Mouse (Mus musculus): ENCODE results near the gene Prkcsh.

The Prkcsh gene

GRCm38 (mm10) chr9:21987592-21988342 lies 14.8 kb upstream of the Prkcsh start:
- peak; percentile 29 for DNase-seq

GRCm38 (mm10) chr9:21988421-21989101 lies 14.0 kb upstream of the Prkcsh start:
- peak; percentile 83 for DNase-seq

- peak; percentile 87 for DNase-seq
These were observed 13.1 kb upstream of the Prkcsh start, which contains the start of gene Rgl3 for GRCm38 (mm10) chr9:21989230-21990110. Rgl3 (minus strand) TSS chr9:21989446.

- no peak for DNase-seq
These were observed 10.4 kb upstream of the Prkcsh start for GRCm38 (mm10) chr9:21992227-21992626.

- no peak for DNase-seq
These were observed 6.3 kb upstream of the Prkcsh start for GRCm38 (mm10) chr9:21996178-21996867.

DNA sequence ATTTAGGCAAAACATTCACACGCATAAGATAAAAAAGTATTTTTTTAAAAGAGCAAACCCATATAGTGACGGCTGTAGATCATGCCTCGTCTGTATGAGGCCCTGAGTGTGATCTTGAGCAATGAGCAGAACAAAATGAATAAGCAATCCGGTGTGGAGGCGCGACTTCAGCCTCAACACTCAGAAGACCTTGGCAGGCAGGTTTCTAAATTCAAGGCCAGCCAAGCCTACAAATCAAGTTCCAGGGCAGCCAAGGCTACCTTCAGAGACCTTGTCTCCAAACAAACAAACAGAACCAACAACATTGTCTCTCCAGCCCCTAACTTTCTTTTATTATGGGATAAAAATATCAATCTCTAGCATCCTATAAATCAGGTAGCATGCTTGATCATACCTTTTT lies 2.3 kb upstream of the Prkcsh start:
- DNase-seq = no peak

- DNase-seq = no peak
These were observed 973 bp upstream of the Prkcsh start for GRCm38 (mm10) chr9:22001633-22002032.

GRCm38 (mm10) chr9:22003163-22003554 lies 553 bp downstream of the Prkcsh start:
- peak; percentile 54 for DNase-seq

DNA sequence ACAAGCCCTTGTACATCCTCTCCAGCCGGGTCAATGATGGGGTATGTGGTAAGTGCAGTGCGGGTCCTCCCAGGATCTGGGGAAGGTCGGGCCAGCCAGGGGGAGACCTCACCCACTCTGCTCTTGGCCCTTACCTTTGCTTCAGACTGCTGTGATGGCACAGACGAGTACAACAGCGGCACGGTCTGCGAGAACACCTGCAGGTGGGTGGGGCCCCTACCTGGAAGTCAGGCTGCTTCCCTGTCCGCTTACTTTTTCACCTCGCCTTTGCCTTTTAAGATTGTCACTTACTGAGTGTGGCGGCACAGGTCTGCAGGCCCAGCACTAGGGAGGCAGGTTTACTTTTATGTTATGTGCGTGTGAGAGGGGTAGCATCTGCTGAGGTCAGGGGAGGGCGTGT lies 1.9 kb downstream of the Prkcsh start:
- DNase-seq = no peak

GRCm38 (mm10) chr9:22011055-22011454 lies 8.4 kb downstream of the Prkcsh start:
- DNase-seq = no peak

DNA sequence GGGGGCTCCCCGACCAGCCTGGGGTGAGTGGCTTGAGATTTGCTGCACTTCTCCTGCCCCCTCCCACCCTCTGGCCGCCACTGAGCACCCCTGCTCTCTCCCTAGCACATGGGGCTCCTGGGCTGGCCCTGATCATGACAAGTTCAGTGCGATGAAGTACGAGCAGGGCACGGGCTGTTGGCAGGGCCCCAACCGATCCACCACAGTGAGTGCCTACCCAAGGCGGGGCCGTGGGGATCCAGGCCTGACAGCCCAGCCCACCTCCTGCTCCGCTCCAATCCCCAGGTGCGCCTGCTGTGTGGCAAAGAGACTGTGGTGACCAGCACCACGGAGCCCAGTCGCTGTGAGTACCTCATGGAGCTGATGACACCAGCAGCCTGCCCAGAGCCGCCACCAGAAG lies 10.1 kb downstream of the Prkcsh start:
- no peak for DNase-seq

DNA sequence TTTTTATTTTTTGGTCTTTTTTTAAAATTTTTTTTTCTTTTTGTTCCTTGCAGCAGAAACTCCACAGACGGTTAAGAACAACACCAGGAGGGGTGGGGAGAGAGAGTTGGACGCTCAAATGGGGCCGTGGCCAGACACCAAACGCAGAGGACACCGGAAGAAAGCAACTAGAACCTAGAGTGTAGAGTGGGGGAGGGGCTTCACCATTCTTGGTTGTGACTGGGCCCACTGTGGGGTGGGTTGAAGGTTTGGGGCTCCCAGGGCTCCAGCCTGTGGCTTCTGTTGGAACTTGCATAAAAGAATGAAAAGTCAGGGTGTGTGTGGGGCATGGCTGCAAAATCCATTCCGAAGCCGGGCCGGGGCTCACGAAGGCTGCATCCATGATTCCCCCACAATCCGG lies 13.6 kb downstream of the Prkcsh start:
- no peak for DNase-seq

- DNase-seq = no peak
These were observed 14.7 kb downstream of the Prkcsh start for GRCm38 (mm10) chr9:22017208-22017825.

DNA sequence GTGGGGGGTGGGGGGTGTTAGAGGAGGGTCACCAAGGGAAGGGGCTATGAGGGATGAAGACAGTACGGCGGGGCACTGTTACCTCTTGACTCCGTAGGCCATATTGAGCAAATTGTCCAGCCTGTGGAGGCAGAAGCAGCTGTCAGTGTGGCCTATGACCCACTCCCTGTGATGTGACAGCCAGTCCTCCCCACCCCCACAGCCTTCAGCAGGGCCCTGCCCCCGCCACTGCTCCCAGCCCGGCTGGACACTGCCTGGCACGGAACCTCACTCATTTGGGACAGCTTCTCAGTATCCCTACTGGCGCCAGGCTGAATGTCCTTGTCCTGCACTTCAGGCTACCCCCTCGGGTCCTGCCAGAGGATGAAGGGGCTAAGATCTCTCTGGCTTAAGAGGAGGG lies 22.0 kb downstream of the Prkcsh start:
- DNase-seq = no peak

DNA sequence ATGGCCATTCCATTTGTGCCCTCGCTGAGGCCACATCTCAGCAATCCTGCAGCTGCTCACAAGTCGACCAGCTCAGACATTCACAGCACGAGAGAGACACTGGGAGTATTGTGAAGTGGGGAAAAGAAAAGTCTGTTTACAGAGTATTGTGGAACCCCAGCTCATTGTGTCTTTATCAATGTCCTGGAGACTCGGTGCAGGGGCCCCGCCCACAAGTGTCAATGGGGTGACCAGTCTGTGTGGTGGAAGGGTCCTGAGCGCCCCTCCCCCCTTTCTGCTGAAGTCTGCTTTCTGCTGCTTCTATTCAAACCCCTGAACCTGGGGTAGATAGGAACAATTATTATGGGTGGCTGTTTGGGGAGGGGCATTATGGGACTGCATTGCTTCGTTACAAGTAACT lies 25.9 kb downstream of the Prkcsh start:
- no peak for DNase-seq

- no peak for DNase-seq
These were observed 27.8 kb downstream of the Prkcsh start for GRCm38 (mm10) chr9:22030386-22030785.

DNA sequence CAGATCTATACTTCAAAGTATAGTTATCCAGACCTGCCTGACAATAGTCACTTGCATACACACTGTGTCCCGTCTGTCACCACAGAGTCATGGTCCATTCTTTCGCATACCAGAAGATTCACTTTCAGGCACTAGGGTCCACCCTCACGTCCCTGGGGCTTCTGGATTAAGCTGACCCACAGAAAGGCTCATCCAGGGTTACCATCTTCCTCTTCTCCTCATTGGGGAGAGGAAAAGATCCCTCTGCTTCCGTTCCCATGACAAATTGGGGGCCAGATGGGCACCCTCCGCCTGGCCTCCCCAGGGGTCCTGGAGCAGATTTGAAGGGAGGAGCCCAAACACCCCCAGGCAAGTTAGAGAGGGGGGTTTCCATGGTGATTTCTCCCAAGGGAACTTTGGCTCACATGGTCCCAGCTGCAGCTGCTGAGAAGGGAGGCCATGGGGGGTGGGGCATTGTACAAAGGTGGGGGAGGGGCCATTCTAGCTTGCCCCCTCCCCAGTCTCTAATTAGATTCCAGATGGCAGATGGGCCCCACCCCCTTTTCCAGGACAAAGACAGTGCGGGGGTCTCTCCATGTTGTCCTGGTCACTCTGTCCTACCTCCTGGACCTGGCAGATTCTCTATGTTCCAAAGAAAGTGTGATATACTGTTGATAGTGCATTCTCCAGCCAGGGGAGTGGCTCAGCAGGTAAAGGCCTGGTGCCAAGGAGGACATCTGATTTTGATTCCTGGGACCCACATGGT lies 32.9 kb downstream of the Prkcsh start:
- DNase-seq = no peak

DNA sequence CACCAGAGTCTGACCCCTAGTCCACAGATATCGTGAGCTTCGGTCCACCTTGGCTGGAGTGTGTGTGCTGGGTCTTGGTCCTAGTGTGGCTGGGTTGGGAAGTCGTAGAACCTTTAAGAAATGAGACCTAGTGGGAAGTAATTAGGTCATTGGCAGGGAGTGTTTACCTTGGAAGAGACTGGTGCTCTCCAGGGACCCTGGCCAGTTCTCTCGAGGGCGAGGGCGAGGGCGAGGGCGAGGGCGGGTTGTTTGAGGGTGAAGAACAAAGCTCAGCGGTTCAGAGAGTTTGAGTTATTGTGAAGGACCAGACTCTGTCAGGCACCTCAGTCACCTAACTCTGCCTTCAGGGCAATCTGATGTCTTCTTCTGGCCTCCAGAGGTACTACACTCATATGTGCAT lies 35.2 kb downstream of the Prkcsh start:
- no peak for DNase-seq

GRCm38 (mm10) chr9:22041832-22042231 lies 39.2 kb downstream of the Prkcsh start:
- no peak for DNase-seq

- DNase-seq = no peak
These were observed 44.7 kb downstream of the Prkcsh start for GRCm38 (mm10) chr9:22047329-22047728.

DNA sequence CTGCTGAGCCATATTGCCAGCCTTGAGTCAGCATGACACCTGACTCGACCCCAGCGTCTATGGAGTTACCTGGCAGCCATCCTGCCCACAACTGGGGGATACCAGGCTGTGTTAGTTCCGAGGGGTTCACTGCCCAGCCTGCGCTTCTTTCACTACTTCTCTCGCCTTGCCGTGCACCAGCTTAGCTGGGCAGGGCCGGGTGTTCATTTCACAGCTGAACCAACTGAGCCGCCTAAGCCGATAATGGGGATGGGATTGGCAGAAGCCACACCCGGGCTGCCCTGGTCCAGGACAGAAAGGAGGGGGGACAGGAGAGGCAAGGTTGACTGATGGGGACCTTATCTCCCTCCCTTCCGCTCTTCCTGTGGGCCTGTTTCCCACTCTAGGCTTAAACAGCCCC lies 46.7 kb downstream of the Prkcsh start:
- DNase-seq = no peak

Measured in kidney, postnatal 14 days (tissue).